Mouse (Mus musculus) cerebral cortex, adult 2 months (tissue): ENCODE measurements around the gene Acer1.

Experiments used
- WGBS: fragments of 180-500 bp; shearing (Covaris S2); methylation state at CpG from one replicate; pipeline ENCODE4 v1.1.7; 2018; 5-methylcytosine and 5-hydroxymethylcytosine counted together

Acer1 gene

GRCm38 (mm10) chr17:56982013-56982412 lies at the start of gene Acer1:
Acer1 (minus strand) TSS chr17:56982126.
- 87% methylated on average over 5 of the region's 5 CpGs for WGBS

GRCm38 (mm10) chr17:57030931-57031660 lies 49.2 kb upstream of the Acer1 start, which contains the start of gene Khsrp:
Khsrp (minus strand) TSS chr17:57031522.
- WGBS, result under 1% methylated on average over 97 of the region's 99 CpGs

GRCm38 (mm10) chr17:57029691-57030090 lies 47.8 kb upstream of the Acer1 start:
- 25% methylated on average over 8 of the region's 8 CpGs for WGBS

GRCm38 (mm10) chr17:57027471-57027870 lies 45.5 kb upstream of the Acer1 start:
- WGBS, result 62% methylated on average over 4 of the region's 4 CpGs

GRCm38 (mm10) chr17:57020960-57021359 lies 39.0 kb upstream of the Acer1 start:
- 87% methylated on average over 5 of the region's 5 CpGs for WGBS

- 86% methylated on average over 2 of the region's 2 CpGs for WGBS
These were observed 37.8 kb upstream of the Acer1 start for GRCm38 (mm10) chr17:57019693-57020092.

- 72% methylated on average over 13 of the region's 13 CpGs for WGBS
These were observed 30.4 kb upstream of the Acer1 start for GRCm38 (mm10) chr17:57012245-57012795.

GRCm38 (mm10) chr17:57011236-57012141 lies 29.6 kb upstream of the Acer1 start, which contains the start of the genes Gtf2f1 and Gm17949:
Gtf2f1 (minus strand) TSS chr17:57011288.
Gm17949 (plus strand) TSS chr17:57011469.
- WGBS, result under 1% methylated on average over 51 of the region's 51 CpGs

GRCm38 (mm10) chr17:57010911-57011235 lies 28.9 kb upstream of the Acer1 start:
- under 1% methylated on average over 19 of the region's 19 CpGs for WGBS

- 90% methylated on average over 13 of the region's 13 CpGs for WGBS
These were observed 25.4 kb upstream of the Acer1 start for GRCm38 (mm10) chr17:57007137-57007905.

- 88% methylated on average over 7 of the region's 7 CpGs for WGBS
These were observed 22.1 kb upstream of the Acer1 start for GRCm38 (mm10) chr17:57003994-57004393.

- 71% methylated on average over 8 of the region's 8 CpGs for WGBS
These were observed 19.3 kb upstream of the Acer1 start for GRCm38 (mm10) chr17:57001228-57001627.

- 84% methylated on average over 9 of the region's 9 CpGs for WGBS
These were observed 18.2 kb upstream of the Acer1 start, which contains the start of gene Pspn for GRCm38 (mm10) chr17:56999968-57000609. Pspn (minus strand) TSS chr17:57000018.

- 90% methylated on average over 9 of the region's 9 CpGs for WGBS
These were observed 17.5 kb upstream of the Acer1 start for GRCm38 (mm10) chr17:56999414-56999813.

GRCm38 (mm10) chr17:56997029-56997667 lies 15.2 kb upstream of the Acer1 start, which contains the start of gene Alkbh7:
Alkbh7 (plus strand) TSS chr17:56997339.
- WGBS, result under 1% methylated on average over 38 of the region's 38 CpGs

- WGBS, result 75% methylated on average over 2 of the region's 2 CpGs
These were observed 14.6 kb upstream of the Acer1 start for GRCm38 (mm10) chr17:56996506-56996905.

- 86% methylated on average over 8 of the region's 8 CpGs for WGBS
These were observed 13.1 kb upstream of the Acer1 start for GRCm38 (mm10) chr17:56995046-56995445.

- 65% methylated on average over 2 of the region's 2 CpGs for WGBS
These were observed 9.0 kb upstream of the Acer1 start for GRCm38 (mm10) chr17:56990966-56991365.

GRCm38 (mm10) chr17:56990115-56990746 lies 8.3 kb upstream of the Acer1 start, which contains the start of gene Clpp:
Clpp (plus strand) TSS chr17:56990305.
- under 1% methylated on average over 52 of the region's 52 CpGs for whole genome bisulfite sequencing
